Mouse (Mus musculus) megakaryocyte, embryonic 14.5 days (primary cell): ENCODE data around the gene Creg1.

ENCODE experiments used
- FLI1 ChIP-seq: IDR thresholded peaks from 2 replicates; pipeline ENCODE4 v1.6.1; 2012; ENCODE audit warnings: low read length, inconsistent platforms, mixed read lengths
- GATA1 ChIP-seq: IDR thresholded peaks from 3 replicates; pipeline ENCODE4 v1.6.1; 2012; ENCODE audit warnings: mixed read lengths, low read length, inconsistent platforms, borderline replicate concordance

- TF ChIP-seq FLI1 (no peak), GATA1 (no peak)
These were observed 16.5 kb downstream of the Creg1 start for GRCm38 (mm10) chr1:165779954-165780585.
